Mouse (Mus musculus) ZHBTc4 (cell line): Measurements from ENCODE around the gene Tatdn2.
A peak's percentile ranks its signal among the peaks of the same experiment; 100 is the strongest.
"Not testable (repeated sequence)": the region's sequence is repeated elsewhere in the genome, so short reads cannot be mapped to it uniquely, and the experiment has no call there.

Experiments
- DNase-seq: peaks from one replicate; pipeline ENCODE4 v3.0.0-alpha.2; 2011; ENCODE audit warnings: low read depth, low spot score

Gene Tatdn2

DNA sequence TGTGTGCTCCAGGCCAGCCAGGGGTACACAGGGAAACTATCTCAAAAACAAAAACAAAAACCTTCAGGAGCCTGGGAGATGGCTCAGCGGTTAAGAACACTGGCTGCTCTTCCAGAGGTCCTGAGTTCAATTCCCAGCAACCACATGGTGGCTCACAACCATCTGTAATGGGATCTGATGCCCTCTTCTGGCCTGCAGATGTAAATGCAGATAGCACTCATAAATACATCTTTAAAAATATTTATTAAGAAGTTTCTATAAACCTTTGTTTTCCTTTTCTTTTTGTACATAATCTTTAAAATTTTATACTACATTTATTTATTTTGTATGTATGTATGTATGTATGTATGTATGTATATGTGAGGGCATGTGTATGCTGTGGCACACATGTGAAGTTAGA lies 24.8 kb upstream of the Tatdn2 start:
- DNase-seq, result not testable (repeated sequence)

DNA sequence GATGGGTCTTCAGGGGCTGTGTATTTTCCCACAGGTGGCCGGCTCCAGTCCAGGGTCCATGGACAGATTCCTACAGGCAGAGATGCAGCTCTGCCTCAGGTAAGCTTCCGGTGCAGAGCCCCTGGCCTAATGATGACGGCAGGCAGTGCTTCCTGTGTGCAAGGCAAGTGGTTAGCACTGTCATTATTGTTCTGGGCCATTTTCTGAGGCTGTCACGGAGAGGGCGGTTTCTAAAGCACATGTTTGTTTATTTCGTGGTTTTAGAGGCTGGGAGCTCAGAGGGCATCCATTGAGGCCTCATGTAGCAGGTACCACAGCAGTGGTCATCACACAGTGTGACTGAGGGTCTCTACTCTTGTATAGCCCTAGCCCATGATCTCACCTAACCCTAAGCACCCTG lies 23.9 kb upstream of the Tatdn2 start:
- DNase-seq, result no peak

DNA sequence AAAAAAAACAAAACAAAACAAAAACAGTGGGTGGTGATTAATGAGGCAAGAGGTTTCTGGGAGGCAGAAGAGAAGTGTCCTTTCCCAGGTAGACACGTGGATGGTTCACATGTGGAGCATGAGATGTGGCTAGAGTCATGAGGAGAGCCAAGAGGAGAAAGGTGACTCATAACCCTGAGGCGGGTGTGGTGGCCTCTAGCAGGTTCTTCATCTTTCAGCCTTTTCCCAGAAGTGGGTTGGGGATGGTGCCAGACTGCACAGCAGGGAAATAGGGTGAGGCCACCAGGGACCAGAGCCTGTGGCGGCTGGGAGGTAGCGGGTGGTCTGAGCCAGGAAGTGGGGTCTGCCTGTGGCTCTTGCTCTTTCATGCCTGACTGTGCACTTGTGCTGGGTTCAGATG lies 21.6 kb upstream of the Tatdn2 start:
- peak; percentile 52 for DNase-seq

DNA sequence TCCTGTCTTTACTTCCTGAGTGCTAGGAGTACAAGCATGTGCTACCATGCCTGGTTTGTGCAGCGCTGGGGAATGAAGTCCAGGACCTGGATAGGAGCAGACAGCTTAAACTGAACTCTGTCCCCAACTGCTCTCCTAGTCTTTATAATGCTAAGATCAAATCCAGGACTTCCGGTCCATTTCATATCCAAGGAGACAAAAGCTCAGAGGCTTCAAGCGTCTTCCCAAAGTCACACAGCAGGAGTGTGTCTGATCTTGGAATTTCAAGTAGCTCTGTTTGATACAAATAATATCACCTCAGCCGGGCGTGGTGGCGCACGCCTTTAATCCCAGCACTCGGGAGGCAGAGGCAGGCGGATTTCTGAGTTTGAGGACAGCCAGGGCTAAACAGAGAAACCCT lies 20.9 kb upstream of the Tatdn2 start:
- peak; percentile 66 for DNase-seq

DNA sequence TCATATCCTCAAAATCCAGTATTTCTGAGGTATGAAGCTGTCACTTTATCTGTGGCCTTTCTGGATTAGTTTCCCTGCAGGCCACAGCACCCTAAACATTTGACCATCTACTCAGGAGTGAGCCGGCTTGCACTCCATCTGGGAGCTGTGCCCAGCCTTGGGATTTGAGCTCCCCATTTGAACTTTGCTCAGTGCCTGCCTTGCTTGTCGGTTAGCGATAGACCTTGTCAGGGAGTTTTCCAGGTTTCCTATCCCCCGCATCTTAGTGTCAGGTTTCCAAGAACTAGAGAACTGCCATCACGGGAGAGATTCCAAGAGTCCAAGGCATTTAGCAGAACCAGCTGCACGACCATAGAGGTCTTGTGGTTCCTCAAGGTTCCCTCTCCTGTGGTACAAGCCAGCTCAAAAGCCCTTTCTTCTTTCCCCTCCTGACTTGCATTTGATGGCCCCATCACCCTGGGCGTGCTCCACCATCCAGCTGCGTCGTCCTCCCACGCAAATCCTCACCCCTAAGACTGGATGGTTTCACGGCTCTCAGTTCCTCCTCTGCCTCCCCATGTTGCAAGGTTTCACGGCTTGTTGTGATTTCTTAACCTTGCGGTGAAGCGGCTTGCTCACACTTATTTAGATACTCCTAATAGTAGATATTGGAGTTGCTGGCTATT lies 19.6 kb upstream of the Tatdn2 start:
- DNase-seq, result no peak

DNA sequence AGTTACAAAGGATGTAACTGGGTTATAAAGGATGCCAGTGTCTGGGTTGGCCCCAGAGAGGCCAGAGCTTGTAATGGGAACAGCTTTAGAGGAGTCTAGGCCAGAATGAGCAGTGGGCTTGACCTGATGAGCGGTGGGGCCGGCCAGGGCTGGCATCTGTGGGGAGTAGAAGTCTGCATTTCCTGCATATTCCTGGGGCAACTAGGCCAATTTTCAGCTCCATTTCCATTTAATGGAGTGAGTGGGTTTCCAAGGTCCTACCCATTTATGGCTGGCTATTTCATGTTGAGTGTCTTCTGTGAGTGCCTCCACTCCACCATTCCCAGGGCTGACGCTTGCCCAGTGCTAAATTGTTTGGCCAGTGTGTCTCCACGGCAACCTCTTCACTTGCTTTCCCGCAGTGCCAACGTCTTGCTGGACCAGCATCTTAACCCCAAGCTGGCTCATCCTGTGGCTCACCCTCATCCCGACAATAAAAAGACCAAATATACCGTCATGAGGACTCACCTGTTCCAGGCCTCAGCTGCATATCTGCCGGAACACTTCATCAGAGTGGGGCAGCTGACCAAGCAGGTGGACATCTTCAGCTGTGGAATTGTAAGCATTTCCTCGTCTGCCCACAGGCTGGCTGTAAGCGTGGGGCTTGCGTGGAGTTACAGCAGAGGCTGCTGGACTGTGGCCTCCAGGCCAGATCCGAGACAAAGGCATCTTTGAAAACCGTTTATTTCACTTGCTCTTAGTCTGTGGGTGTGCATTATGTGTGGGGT lies 18.4 kb upstream of the Tatdn2 start:
- no peak for DNase-seq

DNA sequence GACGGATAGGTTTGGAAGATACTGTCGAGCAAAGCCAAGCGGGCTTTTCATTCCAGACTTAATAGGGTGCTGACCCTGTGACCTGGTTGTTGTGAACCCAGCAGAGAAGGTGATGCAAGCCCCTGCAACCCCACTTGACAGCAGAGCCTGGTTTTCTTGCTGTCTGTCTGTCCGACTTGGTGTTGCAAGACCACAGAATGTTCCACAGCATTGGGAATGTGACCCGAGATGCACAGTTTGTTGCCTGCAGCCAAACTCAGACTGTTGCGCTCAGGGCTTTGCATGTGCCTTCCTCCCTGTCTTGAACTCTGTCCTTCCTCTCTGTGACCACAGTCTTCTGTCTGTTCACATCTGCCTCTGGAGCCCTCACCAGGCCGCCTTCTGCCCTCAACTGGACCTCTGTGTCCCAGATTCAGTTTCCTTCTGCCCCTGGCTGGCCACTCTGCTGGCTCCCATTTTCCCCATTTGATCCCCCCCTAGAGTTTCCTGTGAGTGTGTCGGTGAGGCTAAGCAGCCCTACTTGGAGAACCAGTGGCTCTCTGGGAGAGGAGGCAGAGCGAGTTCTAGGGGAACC lies 16.8 kb upstream of the Tatdn2 start:
- no peak for DNase-seq

DNA sequence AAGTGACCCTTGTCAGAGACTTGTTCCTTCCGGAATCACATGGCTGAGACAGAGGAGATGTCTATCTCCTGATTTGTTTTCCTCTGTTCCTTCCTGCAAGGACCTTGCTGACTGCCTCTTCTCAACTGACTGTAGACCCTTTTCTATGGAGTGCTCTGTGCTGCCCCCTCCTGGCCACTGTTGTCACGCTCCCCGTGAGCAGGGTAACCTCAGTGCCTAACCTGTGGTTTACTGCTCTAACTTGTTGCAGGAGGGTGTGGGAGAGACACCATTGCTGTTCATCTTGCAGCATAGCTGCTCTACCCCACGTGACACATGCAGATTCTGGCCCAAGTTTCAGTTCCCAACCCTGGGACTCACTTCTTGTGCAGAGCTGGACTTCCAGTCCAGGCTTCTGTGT lies 15.6 kb upstream of the Tatdn2 start:
- peak; percentile 93 for DNase-seq

DNA sequence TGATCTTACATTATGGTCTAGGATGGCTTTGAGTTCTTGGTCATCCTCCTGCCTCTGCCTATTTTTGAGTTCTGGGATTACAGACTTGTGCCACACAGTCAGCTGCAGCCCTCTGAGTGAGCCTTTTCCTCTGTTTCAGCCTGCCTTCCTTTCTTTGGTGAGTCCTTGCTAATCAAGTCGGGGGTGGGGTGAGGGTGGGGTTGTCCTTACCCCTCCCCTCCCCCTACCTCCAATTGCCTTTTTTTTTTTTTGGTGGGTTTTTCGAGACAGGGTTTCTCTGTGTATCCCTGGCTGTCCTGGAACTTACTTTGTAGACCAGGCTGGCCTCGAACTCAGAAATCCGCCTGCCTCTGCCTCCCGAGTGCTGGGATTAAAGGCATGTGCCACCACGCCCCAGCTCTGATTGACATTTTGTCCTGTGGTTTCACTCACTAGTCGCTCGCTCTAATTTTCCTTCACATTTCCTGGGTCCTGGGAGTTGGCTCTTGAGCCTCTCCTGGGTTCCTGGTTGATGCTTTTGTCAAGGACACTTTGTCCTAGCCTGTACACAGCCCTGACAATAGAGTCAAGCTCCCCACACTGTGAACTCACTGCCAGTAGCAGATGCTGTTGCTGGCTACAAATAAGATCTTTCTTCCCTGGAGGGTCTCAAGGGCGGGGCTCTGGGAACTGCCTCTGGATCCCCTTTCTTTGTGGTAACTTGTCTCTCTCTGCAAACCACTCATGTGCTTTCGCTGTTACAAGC lies 13.6 kb upstream of the Tatdn2 start:
- DNase-seq, result peak; percentile 87

DNA sequence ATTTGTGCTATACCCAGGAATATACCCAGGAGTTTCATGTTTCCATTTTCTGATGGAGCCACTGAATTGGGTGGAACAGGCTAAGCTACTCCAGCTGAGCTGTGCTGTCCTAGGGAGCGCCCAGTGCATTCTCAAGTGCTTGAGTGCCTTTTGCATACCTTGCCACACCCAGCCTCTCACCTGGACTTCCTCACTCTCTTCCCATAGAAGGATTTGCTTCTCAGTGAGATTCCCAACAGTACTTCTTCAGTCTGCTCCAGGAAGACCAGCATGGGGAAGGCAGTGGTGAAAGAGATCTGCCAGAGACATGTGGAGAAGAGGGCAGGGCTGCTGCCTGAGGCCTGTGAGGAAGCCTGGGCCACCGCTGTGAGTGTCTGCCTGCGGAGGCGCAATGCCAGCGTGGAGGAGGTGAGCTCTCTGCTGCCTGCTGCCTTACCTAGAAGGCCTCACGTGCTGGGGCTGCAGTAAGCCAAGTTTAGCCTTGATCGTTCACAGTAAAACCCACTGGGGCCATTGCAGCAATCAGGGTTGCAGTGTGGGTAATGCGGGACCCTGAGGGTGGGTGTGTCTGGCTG lies 10.2 kb upstream of the Tatdn2 start:
- peak; percentile 83 for DNase-seq

DNA sequence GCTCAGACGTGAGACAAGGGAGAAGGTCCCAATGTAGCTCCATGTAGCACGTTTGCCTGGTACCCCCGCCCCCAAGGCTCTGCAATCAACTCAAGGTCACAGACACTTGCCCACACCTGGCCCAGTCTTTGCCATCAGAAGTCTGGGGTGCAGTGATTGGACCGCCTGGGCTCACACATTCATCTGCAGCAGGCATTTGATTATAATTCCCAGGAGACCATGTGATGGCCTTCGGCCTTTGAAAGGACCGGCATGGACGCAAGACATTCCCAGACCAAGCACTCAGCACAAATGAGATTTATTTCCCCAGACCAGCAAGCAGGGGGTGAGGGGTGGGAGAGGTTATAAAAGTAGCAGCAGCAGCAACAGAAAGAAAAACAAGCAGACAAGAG lies 6.8 kb upstream of the Tatdn2 start:
- DNase-seq, result peak; percentile 53

DNA sequence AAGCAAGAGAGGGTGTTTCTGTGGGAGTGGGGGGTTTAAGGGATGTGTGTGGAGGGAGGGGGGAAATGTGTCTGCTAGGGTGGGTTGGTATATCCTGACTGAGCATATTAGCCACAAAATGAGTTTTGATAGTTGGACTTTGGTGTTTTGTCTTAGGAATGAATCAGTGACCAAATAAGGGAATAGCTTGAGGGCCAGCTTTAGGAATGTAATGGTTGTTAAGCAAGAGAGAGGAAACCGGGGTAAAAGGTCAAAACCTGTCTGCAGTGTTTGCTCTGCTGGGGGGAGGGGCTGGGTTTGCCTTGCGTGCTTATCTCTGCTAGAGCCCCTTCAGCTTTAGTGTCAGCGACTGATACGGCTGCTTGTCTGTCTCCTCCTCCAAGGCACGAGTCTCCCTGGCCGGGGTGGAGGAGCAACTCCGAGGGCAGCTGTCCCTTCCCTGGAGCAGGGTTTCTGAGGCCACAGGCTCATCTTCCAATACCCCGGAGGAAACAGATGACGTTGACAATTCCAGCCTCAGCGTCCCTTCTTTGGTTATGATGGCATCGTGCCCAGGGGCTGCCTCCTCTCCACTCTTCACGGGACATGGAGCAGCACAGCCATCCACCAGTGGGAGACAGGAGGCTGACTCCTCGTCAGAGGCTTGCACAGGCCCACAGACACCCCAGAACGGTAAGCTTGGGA lies 6.3 kb upstream of the Tatdn2 start:
- DNase-seq, result peak; percentile 82

DNA sequence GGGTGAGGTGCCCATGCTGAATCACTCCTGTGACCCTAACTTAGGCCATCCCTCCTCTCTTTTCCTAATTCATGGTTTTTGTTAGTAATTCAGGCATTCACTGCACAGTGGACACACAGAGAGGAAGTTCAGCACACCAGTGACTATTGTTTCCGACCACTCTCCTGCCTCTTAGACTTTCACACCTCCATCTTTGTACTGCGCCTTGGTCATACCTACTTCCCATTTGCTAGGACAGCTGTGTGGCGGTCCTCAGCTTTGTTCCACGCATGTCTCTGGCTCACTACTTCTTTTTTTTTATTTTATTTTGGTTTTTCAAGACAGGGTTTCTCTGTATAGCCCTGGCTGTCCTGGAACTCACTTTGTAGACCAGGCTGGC lies 5.8 kb upstream of the Tatdn2 start:
- no peak for DNase-seq

DNA sequence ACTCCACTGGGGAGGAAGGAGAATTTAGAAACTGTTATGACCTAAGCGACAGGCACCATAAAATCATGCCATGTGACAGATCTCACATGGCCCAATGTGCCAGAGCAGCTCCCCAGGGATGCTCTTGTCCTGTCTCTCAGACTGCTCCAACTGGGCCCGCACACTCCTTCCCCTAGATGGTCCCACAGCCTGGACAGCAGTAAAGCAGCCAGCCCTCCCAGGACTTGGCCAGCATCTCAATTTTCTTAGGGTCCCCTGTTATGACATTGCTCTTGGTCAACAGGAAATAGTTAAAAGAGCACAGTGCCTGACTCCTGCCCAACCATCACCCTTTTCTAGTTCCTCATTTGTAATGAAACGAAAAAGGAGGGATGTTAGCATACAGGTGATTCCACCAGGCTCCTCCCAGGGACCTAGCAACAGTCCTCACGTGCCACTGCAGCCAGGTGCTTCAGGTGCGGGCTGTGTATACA lies 4.2 kb upstream of the Tatdn2 start:
- no peak for DNase-seq

DNA sequence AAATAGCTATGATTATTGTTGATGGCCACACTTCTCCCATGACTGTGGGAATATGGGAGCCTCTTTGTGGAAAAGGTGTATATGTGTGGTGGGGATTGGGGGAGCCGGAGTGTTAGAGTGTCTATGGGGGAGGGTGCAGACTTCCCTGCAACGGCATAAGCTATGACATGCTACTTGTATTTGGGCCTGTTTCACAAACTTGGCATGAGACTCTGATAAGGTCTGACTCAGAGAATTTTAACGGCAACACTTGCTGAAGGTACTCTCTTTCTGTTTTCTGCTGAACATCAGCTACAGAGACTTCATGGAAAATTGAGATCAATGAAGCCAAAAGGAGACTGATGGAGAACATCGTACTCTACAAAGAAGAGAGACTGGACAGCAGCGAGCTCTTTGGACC lies 3.5 kb upstream of the Tatdn2 start:
- no peak for DNase-seq

DNA sequence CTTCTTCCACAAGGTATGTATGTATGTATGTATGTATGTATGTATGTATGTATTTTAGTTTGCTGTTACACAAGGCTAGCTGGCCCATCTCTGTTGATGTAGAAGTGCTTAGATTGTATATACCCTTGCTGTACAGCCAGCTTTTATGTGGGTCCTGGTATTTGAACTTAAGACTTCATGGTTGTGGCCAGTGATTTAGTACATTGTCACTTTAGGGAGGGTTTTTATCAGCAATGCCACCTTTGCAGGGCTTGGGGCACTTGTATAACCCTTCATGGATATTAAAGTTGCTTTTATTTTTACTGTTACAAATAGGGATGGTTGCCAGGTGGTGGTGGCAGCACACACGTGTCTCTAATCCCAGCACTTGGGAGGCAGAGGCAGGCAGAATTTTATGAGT lies 1.6 kb upstream of the Tatdn2 start:
- no peak for DNase-seq

DNA sequence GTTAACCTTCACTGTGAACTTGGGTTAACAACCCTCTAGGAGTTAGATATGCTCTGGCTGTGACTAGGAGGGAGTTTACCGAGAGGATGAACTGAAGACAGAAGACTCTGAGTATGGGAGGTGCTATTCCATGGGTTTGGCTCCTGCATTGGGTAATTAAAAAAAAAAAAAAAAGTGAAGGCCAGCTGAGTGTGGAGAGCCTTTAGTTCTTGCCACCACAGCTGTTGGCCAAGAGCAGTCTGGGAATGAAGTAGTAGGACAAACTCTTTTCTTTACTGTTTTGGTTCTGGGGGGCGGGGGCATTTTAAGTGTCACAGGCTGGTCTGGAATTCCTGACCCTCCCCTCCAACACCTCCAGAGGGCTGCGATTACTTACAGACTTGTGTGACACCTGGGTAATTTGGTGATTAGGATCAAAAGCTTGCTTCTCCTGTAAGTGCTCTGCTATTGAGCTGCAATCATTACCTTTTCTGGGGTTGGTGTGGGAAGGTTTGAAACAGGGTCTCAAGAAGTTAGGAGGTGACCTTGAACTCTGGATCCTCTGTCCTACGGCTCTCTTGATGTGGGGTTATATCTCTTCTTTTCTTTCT lies 989 bp upstream of the Tatdn2 start:
- DNase-seq, result peak; percentile 46

DNA sequence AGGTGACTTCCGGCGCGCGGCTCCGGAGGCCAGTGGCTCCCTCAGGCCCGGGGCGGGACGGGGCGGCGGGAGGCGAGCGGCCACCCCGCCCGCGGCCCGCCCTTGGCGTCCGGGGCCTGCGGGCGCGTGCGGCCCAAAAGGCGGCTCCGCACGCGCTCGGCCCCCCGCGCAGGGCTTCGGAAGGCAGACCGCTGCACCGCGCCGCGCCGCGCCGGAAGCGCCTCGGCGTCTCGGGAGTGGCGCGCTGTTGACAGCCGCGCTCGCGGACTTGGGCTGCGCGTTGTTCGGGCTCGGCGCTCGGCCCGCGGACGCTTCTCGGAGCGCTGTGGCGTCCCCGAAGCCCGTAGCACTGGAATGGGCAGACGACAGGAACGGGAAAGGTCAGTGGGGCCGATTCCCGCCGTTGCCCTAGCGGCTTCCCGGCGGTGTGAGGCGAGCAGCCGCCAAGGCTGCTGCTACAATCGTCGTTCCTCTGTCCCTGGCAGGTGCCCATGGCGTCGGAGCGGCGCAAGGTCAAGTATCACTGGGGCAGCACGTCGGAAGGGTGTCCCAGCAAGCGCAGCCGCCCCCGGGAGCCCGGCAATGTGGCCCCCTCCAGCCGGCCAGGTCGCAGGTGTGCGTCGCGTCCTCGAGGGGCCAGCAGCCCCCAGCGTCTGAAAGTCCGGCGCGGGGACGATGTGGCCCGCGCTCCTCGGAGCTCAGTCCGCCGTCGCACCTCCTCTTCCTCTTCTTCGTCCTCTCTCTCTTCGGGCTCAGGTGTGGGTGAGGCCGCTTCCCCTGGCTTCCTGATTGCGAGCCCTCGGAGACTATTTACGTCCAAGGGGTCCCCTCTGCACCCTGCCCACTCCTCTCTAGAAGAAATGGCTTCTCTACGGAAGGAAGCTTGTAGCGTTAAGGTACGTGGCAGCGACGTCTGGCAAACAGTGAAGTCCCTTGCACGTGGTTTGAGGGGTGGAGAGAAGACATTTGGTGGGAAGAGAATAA lies 664 bp downstream of the Tatdn2 start:
- peak; percentile 77 for DNase-seq

DNA sequence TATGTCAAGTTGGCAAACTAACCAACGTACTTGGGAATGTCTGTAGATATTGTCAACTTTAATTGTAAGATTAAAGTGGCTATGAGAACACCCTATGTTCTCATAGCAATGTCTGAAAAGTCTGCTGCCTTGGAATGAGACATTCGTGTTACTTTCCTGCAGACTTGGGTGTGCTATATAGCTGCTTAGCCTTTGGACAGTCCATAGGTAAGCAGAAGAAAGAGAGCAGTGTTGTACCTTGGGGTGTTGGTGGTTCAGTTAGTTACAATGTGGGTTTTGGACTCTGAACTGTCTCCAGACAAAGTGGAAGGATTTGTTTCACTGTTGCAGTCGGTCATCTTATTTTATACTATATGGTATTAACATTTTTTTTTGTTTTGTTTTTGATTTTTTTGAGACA lies 15.9 kb downstream of the Tatdn2 start:
- no peak for DNase-seq

DNA sequence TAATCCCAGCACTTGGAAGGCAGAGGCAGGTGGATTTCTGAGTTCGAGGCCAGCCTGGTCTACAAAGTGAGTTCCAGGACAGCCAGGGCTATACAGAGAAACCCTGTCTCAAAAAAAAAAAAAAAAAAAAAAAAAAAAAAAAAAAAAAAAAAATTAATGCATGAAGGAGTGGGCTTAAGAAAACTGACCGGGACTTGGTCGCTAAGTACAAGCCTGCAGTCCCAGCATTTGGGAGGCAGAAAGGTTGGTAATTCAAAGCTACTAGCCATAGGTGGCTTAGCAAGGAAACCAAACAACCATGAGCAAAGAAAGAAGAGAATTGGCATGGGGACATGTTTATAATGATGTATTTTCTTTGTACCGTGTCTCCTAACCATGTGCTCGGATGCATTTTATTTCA lies 16.5 kb downstream of the Tatdn2 start:
- DNase-seq, result not testable (repeated sequence)
